Mouse (Mus musculus) lung, postnatal 36 days (tissue): ENCODE results near the gene Sh3rf1.

ENCODE experiments used
- DNase-seq: peaks from one replicate; pipeline ENCODE4 v3.0.0; 2022; ENCODE audit warnings: mixed read lengths

The Sh3rf1 gene

GRCm38 (mm10) chr8:61427916-61428681 is 204.4 kb downstream of the Sh3rf1 start:
- DNase-seq = peak; percentile 56

- no peak for DNase-seq
Observed at GRCm38 (mm10) chr8:61428821-61429482, 205.3 kb downstream of the Sh3rf1 start.

- no peak for DNase-seq
Observed at GRCm38 (mm10) chr8:61435481-61435880, 211.8 kb downstream of the Sh3rf1 start.

- DNase-seq = no peak
Observed at GRCm38 (mm10) chr8:61436147-61436546, 212.5 kb downstream of the Sh3rf1 start.

- no peak for DNase-seq
Observed at GRCm38 (mm10) chr8:61436586-61437304, 213.1 kb downstream of the Sh3rf1 start.

- no peak for DNase-seq
Observed at GRCm38 (mm10) chr8:61437305-61437605, 213.6 kb downstream of the Sh3rf1 start.

- DNase-seq = no peak
Observed at GRCm38 (mm10) chr8:61442988-61443387, 219.3 kb downstream of the Sh3rf1 start.

GRCm38 (mm10) chr8:61444358-61444757 is 220.7 kb downstream of the Sh3rf1 start:
- DNase-seq = no peak
